Mouse (Mus musculus) neural tube, embryonic 12.5 days (tissue): ENCODE results near the gene Ecpas. TPM values are rescaled to one million over a fixed set of nuclear protein-coding genes. Genes with fewer than 3 reads are reported as not detected.

Source experiments
- ATAC-seq: fragments of 200-750 bp; cut with Nextera tagmentation; 2 replicates; pipeline ENCODE4 v1.8.0; 2017; ENCODE audit warnings: low read depth, mild to moderate bottlenecking, moderate TSS enrichment, moderate library complexity; ENCODE audit not compliant: low FRiP score
- H3K27ac ChIP-seq: fragments of 300-500 bp; sonication (generic); 2 replicates; pipeline ENCODE4 v1.5.1; 2016
- H3K27me3 ChIP-seq: fragments of 300-500 bp; sonication (generic); replicated peaks from 2 replicates; pipeline ENCODE4 v1.6.1; 2016; ENCODE audit warnings: mild to moderate bottlenecking
- H3K36me3 ChIP-seq: fragments of 300-500 bp; sonication (generic); 2 replicates; pipeline ENCODE4 v1.6.1; 2016; ENCODE audit warnings: mild to moderate bottlenecking
- H3K4me1 ChIP-seq: fragments of 300-500 bp; sonication (generic); 2 replicates; pipeline ENCODE4 v1.6.1; 2016
- H3K4me2 ChIP-seq: fragments of 300-500 bp; sonication (generic); replicated peaks from 2 replicates; pipeline ENCODE4 v1.6.1; 2016; ENCODE audit warnings: mild to moderate bottlenecking
- H3K4me3 ChIP-seq: fragments of 300-500 bp; sonication (generic); 2 replicates; pipeline ENCODE4 v1.5.1; 2016
- H3K9ac ChIP-seq: fragments of 300-500 bp; sonication (generic); 2 replicates; pipeline ENCODE4 v1.6.1; 2016; ENCODE audit warnings: mild to moderate bottlenecking
- H3K9me3 ChIP-seq: fragments of 300-500 bp; sonication (generic); 2 replicates; pipeline ENCODE4 v1.6.1; 2016; ENCODE audit warnings: mild to moderate bottlenecking
- WGBS: fragments of 180-500 bp; shearing (Covaris S2); methylation state at CpG from one replicate; pipeline ENCODE4 v1.1.7; 2016; 5-methylcytosine and 5-hydroxymethylcytosine counted together
- polyA plus RNA-seq: library from polyadenylated mRNA; unstranded; fragments of >200 nt; fragmentation: Nextera tagmentation; extraction: Ambion mirVana; gene quantifications from 2 replicates; pipeline ENCODE4 v1.2.1, GENCODE M21; 2016

The Ecpas gene
- polyA plus RNA-seq: 39.0 and 39.7 TPM in 2 replicates

DNA sequence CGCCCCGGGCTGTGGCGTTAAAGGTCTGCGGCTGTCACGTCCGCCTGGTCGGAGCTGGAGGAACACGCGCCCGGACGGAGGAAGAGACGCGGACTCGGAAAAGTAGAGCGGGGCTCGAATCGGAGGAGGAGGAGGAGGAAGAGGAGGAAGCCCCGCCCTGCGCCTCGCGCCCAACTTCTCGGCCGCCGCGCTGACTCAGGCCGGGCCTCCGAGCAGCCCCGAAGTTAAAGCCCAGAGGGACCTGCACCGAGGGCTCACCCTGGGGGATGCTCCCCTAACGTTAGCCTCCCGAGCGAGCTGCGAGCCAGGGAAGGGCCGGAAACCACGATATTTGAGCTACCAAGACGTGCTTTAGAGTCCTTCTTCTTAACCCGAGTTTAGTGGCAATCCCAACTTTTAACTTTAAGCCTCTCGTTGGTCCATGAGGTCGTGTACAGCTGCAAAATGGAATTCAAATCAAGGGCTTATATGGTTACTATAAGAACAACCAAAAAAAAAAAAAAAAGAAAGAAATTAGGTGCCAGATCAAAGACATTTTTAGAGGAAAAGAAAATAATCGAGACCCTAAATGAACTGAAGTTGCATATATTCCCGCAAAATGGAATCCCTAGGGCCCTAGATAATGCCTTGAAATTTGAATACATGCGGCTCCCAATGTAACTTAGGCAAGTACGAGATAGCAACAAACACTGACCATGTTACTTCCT, at the start of gene Ecpas:
TSS of gene Ecpas (minus strand) at position 121 of the 707 bp plus-strand sequence.
- Histone ChIP-seq H3K4me1 (peaks cover 10% of the 10 kb centered on the region), H3K4me2 (peak within 1 kb of the TSS; percentile 74), H3K4me3 (peak within 1 kb of the TSS; percentile 90), H3K27me3 (no peaks in the 10 kb centered on the region), H3K9me3 (no peaks in the 10 kb centered on the region), H3K9ac (peak within 1 kb of the TSS; percentile 97), H3K36me3 (no peaks in the 10 kb centered on the region), H3K27ac (peak within 1 kb of the TSS; percentile 93)
- peak; percentile 68 for ATAC-seq
- 3% methylated on average over 43 of the region's 43 CpGs for WGBS

DNA sequence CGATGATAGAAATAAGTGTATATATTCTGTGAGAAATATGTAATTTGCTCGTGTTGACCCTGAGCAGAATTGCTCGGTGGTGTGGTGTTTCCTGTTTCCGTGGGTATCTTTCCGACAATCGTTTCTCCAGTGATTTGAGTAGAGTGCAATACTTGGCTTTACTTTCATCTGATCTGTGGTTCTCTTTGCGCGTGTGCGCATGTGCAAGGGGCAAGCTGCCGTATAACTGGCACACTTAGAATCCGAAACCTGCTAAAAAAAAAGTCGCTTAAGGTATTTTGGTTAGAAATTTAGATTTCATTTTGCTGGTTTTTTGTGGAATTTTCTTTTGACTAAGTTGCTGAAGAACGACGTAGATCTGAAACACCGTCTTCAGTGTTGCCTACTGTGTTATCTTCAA, 49.2 kb upstream of the Ecpas start:
- Histone ChIP-seq H3K36me3 (0 out of 2 replicates have a peak, but pooled peaks cover 5% of the 10 kb centered on the region), H3K4me2 (no peak overlapping the region), H3K4me3 (no peak overlapping the region), H3K27me3 (no peaks in the 10 kb centered on the region), H3K9me3 (no peaks in the 10 kb centered on the region), H3K9ac (no peak overlapping the region), H3K27ac (no peak overlapping the region), H3K4me1 (no peaks in the 10 kb centered on the region)
- no peak for ATAC-seq
- 96% methylated on average over 15 of the region's 15 CpGs for WGBS

DNA sequence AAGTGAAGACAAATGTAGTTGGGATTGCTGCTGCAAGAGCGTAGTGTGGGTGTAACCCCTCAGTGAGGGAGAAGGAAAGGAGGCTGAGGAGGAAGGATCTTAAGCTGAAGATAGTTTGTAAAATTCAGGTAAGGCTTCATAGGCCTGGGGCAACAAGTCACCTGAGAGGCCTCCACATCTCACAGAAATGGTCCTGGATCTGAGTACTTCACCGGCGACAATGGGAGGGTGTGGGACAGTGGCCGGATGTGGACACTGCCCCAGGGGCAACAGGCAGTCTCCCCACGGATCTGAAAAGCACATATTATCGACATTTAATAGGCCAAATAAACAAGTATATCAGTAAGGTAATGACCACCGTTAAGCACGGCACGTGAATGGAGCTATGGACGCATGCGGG, 40.1 kb upstream of the Ecpas start:
- Histone ChIP-seq H3K36me3 (0 out of 2 replicates have a peak, but pooled peaks cover 5% of the 10 kb centered on the region), H3K9me3 (no peaks in the 10 kb centered on the region), H3K27ac (no peak overlapping the region), H3K4me1 (no peaks in the 10 kb centered on the region), H3K4me3 (no peak overlapping the region), H3K27me3 (no peaks in the 10 kb centered on the region), H3K9ac (no peak overlapping the region), H3K4me2 (no peak overlapping the region)
- ATAC-seq: no peak
- 92% methylated on average over 11 of the region's 11 CpGs for WGBS

DNA sequence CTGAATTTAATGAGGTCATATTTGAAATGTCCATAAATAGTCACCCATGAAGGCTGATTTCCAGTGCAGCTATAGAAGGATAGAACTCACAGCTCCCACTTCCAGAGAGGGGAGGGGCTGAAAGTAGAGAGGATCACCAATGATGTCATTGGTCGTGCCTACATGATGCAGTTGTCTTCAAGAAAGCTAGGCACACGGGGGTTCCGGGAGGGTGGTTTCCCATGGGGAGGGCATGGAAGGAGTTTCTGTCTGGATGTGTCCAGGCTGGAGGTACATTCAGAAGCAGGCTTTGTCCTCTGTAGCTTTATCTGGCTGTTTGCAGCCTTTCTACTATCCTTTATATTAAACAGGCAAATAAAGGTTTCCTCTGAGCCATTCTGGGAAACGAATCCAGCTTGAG, 35.8 kb upstream of the Ecpas start:
- Histone ChIP-seq H3K36me3 (no peaks in the 10 kb centered on the region), H3K9ac (no peak overlapping the region), H3K27ac (no peak overlapping the region), H3K4me1 (peaks cover 8% of the 10 kb centered on the region; the same call in 1 of the 2 replicates), H3K9me3 (no peaks in the 10 kb centered on the region), H3K27me3 (peaks cover 7% of the 10 kb centered on the region), H3K4me3 (no peak overlapping the region), H3K4me2 (no peak overlapping the region)
- 87% methylated on average over 4 of the region's 4 CpGs for WGBS
- ATAC-seq: no peak

DNA sequence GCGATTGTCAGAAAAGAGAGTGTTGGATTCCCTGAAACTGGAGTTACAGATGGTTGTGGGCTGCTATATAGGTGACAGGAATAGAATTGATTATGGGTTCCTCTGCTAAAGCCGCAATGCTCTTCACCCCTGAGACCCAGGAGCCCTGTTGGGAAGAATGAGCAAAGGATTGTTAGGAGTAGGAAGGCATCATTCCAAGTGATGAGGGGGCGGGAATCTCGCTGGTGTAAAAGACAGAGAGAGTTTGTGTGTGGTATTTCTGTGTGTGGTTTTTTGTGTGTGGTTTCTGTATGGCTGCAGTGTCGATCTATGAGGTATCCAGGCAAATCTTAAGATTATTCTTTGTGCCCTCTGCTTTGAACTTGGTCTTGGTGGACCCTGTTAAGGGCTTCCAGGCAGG, 32.1 kb upstream of the Ecpas start:
- Histone ChIP-seq H3K27ac (no peak overlapping the region), H3K4me2 (peak overlapping the region; percentile 67), H3K4me1 (peaks cover 8% of the 10 kb centered on the region; the same call in 1 of the 2 replicates), H3K4me3 (no peak overlapping the region), H3K9ac (no peak overlapping the region), H3K36me3 (no peaks in the 10 kb centered on the region), H3K27me3 (peaks cover 7% of the 10 kb centered on the region), H3K9me3 (no peaks in the 10 kb centered on the region)
- 44% methylated on average over 5 of the region's 5 CpGs for WGBS
- ATAC-seq: no peak

DNA sequence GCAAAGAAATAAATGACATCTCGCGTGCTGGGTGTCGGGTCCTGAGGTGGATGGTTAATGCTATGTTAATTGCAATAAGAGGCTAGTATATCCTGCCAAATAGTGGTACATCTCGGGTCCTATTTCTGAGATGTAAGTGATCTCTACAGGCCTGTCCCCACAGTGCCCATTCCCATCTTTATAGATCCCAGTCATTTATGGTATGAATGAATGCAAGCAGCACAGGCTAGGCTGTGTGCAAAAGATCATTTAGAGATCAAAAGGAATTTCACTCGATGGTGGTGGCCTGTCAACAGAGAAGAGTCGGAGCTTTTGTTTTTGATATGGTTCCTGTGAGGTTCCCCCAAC, 31.6 kb upstream of the Ecpas start:
- Histone ChIP-seq H3K27ac (no peak overlapping the region), H3K4me3 (peak overlapping the region; percentile 66), H3K9ac (0 out of 2 replicates have a peak overlapping the region, but pooled peaks have one; percentile 67), H3K27me3 (peaks cover 7% of the 10 kb centered on the region), H3K9me3 (no peaks in the 10 kb centered on the region), H3K4me1 (peaks cover 8% of the 10 kb centered on the region; the same call in 1 of the 2 replicates), H3K4me2 (peak overlapping the region; percentile 67), H3K36me3 (no peaks in the 10 kb centered on the region)
- 20% methylated on average over 6 of the region's 6 CpGs for WGBS
- ATAC-seq: peak; percentile 23; the same call in 1 of the 2 replicates

DNA sequence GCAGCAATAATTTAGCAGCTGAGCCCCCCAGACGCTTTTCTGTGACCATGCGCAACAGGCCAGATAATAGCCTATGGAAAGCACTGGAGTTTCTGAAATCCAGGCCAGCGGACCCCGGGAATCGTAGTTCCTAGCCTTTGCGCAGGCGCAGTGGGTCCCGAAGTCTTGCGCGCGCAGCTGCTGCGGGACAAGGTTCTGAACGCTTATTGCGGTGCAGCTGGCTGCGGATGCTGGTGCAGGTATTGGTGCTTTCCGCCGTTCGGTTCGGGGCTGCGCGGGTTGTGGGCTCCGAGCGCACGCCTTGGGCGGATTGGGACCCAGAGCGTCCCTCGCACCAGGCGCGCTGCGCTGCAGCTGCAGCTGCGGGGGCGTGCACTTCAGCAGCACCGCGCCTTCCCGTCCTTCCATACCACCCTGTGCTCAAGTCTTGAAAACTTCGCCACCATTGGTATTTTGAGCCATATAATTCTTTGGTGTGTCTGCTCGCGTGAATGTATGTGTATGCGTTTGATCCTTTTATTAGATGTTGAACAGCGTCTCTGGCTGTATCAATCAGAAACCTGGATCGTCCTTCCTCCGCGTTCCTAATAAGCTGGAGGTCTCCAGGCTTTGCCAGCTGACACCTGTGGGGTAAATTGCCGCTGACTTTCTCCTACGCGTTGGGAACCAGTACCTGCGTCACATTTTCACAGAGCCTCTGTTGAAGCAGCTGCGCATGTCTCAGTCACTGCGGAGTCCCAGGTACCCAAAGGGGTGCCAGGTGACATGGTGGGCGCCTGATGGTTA, 31.1 kb upstream of the Ecpas start, which contains the start of gene Zkscan16:
TSS of gene Zkscan16 (plus strand) at position 209 of the 786 bp plus-strand sequence.
- peak within 1 kb of the TSS; percentile 67 for H3K9ac ChIP-seq
- peak; percentile 87 for ATAC-seq
- WGBS: 1% methylated on average over 50 of the region's 50 CpGs
- peak within 1 kb of the TSS; percentile 66 for H3K4me3 ChIP-seq
- no peak within 1 kb of the TSS for H3K27ac ChIP-seq
- H3K27me3 ChIP-seq: peaks cover 7% of the 10 kb centered on the region
- H3K9me3 ChIP-seq: no peaks in the 10 kb centered on the region
- H3K4me1 ChIP-seq: peaks cover 8% of the 10 kb centered on the region; the same call in 1 of the 2 replicates
- H3K36me3 ChIP-seq: no peaks in the 10 kb centered on the region
- peak within 1 kb of the TSS; percentile 67 for H3K4me2 ChIP-seq

DNA sequence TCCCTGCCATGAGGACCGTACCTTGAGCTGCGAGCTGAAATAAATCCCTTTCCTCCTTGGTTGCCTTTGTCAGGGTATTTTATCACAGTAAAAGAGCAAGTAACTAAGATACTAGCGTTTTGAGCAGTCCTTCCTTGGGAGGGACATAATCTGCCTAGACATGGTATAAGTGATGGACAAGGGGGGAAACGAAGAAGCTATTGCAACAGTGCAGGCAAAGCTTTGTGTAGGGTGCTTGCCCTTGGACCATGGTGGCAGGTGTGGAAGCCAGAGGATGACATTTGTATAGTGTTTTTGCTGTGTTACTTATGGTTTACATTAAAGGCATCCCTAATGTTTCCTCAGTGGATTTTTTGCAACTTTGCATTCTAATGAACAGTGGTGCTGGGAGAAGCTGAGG, 30.4 kb upstream of the Ecpas start:
- no peak for ATAC-seq
- Histone ChIP-seq H3K9ac (peak overlapping the region; percentile 67; the same call in 1 of the 2 replicates), H3K27ac (no peak overlapping the region), H3K27me3 (peaks cover 7% of the 10 kb centered on the region), H3K36me3 (no peaks in the 10 kb centered on the region), H3K4me2 (peak overlapping the region; percentile 67), H3K9me3 (no peaks in the 10 kb centered on the region), H3K4me3 (peak overlapping the region; percentile 66; the same call in 1 of the 2 replicates), H3K4me1 (peaks cover 8% of the 10 kb centered on the region; the same call in 1 of the 2 replicates)
- WGBS: 74% methylated on average over 4 of the region's 4 CpGs

DNA sequence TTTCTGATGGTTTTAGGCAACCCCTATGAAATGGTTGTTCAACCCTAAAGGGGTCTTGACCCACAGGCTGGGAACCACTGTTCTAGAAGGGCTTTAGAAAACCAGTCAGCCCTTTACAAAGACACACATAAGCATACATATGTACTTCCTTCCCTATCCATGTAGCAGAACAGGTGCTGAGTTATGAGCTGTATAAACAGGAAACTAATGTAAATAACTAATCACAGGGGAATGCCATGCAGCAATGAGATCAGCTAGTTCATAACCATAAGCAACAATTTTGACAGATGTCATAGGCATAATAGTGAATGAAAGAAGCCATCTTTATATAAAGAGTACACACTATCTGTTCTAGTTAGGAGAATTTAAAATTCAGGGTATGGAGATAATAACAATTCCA, 29.1 kb upstream of the Ecpas start:
- Histone ChIP-seq H3K27ac (no peak overlapping the region), H3K27me3 (peaks cover 7% of the 10 kb centered on the region), H3K9me3 (no peaks in the 10 kb centered on the region), H3K4me1 (peaks cover 8% of the 10 kb centered on the region; the same call in 1 of the 2 replicates), H3K4me3 (no peak overlapping the region), H3K36me3 (no peaks in the 10 kb centered on the region), H3K9ac (no peak overlapping the region), H3K4me2 (no peak overlapping the region)
- ATAC-seq: no peak

DNA sequence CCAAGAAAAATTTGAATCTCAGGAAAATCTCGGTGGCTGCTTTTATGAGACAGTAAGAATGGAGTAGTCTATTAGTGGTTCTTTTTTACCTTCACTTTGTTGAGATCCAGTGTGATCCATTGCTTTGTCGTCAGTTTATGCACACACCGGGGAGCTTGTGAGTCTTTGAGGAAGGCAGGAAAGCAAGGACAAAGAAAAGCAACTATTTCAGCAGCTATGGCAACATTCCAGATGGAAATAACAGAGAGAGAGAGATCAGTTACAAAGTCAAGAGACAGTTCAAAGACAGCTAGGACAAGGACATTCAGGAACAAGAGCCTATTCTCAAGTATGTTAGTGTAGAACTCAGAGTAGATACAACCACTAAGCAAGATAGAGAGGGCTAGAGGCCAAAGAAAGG, 23.3 kb upstream of the Ecpas start:
- Histone ChIP-seq H3K4me2 (no peak overlapping the region), H3K9me3 (no peaks in the 10 kb centered on the region), H3K4me1 (no peaks in the 10 kb centered on the region), H3K27ac (no peak overlapping the region), H3K9ac (no peak overlapping the region), H3K27me3 (no peaks in the 10 kb centered on the region), H3K36me3 (no peaks in the 10 kb centered on the region), H3K4me3 (no peak overlapping the region)
- WGBS: 58% methylated on average over 3 of the region's 3 CpGs
- no peak for ATAC-seq

DNA sequence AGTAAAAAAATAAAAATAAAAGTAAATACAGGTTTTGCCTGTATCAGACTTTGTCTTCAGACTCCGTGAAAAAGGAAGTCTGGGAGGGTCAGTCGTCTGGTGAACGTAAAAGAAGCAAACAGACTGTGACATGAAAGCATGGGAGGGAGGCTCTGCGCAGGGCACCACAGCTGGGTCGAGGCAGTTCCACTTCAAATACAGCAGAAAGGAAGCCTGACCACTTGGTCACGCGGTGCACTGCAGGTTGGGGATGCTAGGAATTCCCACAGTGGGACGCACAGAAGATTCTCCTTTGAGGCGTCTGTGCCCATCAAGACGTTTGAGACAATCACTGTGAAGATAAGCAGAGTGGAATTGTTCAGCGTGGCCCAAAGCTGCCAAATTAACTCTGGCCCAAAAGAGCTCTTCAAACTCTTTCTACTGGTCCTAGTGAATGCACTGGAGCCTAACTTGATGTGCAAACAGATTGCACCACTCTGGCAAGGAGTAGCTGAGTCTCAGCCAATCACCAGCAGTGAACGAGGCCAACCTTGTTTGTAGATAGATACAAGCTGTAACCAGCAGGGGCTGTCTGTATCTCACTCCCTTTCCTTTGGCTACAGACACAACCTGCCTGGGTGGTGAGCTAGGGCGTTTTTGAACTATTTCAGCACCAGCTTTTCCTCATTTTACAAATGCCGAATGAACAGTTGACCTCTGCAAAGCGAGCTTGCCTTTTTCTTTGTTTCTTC, 22.4 kb upstream of the Ecpas start:
- no peak for ATAC-seq
- Histone ChIP-seq H3K4me1 (no peaks in the 10 kb centered on the region), H3K4me2 (no peak overlapping the region), H3K9ac (no peak overlapping the region), H3K4me3 (no peak overlapping the region), H3K36me3 (no peaks in the 10 kb centered on the region), H3K27ac (no peak overlapping the region), H3K9me3 (no peaks in the 10 kb centered on the region), H3K27me3 (no peaks in the 10 kb centered on the region)
- 50% methylated on average over 15 of the region's 15 CpGs for WGBS

DNA sequence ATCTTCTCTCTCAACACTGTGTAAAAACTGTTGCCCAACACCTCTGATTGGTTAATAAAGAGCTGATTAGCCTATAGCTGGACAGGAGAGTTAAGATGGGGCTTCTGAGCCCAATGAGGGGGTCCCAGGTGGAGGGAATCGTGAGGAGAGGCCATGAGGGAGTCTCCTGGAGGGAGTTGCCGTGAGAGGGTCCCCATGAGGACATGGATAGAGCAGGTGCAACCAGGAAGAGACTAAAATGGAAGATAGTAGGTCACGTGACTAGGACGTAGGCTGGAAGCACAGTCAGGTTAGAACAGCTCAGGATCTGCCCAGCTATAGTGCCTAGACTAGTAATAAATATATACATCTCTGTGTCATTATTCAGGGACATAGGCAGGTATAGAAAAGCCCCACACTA, 21.8 kb upstream of the Ecpas start:
- no peak overlapping the region for H3K27ac ChIP-seq
- ATAC-seq: no peak
- no peaks in the 10 kb centered on the region for H3K36me3 ChIP-seq
- H3K4me3 ChIP-seq: no peak overlapping the region
- no peaks in the 10 kb centered on the region for H3K27me3 ChIP-seq
- no peak overlapping the region for H3K4me2 ChIP-seq
- no peak overlapping the region for H3K9ac ChIP-seq
- no peaks in the 10 kb centered on the region for H3K4me1 ChIP-seq
- WGBS: 79% methylated on average over 4 of the region's 4 CpGs
- no peaks in the 10 kb centered on the region for H3K9me3 ChIP-seq
